Mouse (Mus musculus) 3T3-L1 (cell line): ENCODE measurements around the gene Rlbp1.

Source experiments
- DNase-seq: peaks from one replicate; pipeline ENCODE4 v3.0.0-alpha.2; 2015; ENCODE audit warnings: low read depth, low spot score

Gene Rlbp1

DNA sequence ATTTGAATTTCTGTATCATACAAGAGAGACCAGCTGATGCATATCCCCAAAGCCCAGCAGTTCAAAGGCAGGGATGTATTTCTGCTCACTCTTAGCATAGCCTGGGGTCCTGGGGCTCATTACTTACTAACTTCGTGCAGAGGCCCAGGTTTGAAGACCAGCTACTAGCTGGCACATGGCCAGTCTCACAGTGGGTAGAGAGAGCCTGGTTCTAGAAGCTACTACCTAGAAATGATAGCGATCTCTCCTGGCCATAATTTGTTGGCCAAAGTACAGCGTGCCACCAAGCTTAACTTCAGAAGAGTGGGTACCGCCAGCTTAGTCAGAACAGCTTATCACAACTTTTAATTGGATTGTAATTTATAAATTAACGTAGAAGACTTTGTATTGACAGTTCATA is 58.1 kb downstream of the Rlbp1 start:
- DNase-seq: no peak
